Mouse (Mus musculus) natural killer cell, adult 2 months (primary cell): Measurements from ENCODE around the gene Ccdc106.
"Not testable (repeated sequence)": the region's sequence is repeated elsewhere in the genome, so short reads cannot be mapped to it uniquely, and the experiment has no call there.

ENCODE experiments used
- DNase-seq, 2 experiments: peaks; one replicate each; pipeline ENCODE4 v3.0.0; 2022; ENCODE audit warnings: low spot score in 2 of 2

The Ccdc106 gene

GRCm38 (mm10) chr7:5015118-5016001, 5.0 kb upstream of the Ccdc106 start, which contains the start of gene Gm44973:
Gene Gm44973 (plus strand): TSS chr7:5015496.
- peak; percentile 91 to 92 for DNase-seq

- DNase-seq = no peak
Observed at GRCm38 (mm10) chr7:5016057-5016456, 4.3 kb upstream of the Ccdc106 start.

GRCm38 (mm10) chr7:5016920-5017319, 3.4 kb upstream of the Ccdc106 start:
- DNase-seq = no peak

GRCm38 (mm10) chr7:5017352-5017751, 3.0 kb upstream of the Ccdc106 start:
- DNase-seq = peak in 1 of 2 experiments; percentile 38

- no peak for DNase-seq
Observed at GRCm38 (mm10) chr7:5017931-5018330, 2.4 kb upstream of the Ccdc106 start.

- DNase-seq = not testable (repeated sequence)
Observed at GRCm38 (mm10) chr7:5019576-5019975, 777 bp upstream of the Ccdc106 start.

GRCm38 (mm10) chr7:5020685-5021084, 332 bp downstream of the Ccdc106 start:
- no peak for DNase-seq

- no peak for DNase-seq
Observed at GRCm38 (mm10) chr7:5021197-5021596, 844 bp downstream of the Ccdc106 start.

GRCm38 (mm10) chr7:5029543-5029942, 9.2 kb downstream of the Ccdc106 start:
- DNase-seq = no peak

- DNase-seq = no peak
Observed at GRCm38 (mm10) chr7:5029946-5030345, 9.6 kb downstream of the Ccdc106 start.

- DNase-seq = no peak
Observed at GRCm38 (mm10) chr7:5030554-5031275, 10.4 kb downstream of the Ccdc106 start.

- DNase-seq = no peak
Observed at GRCm38 (mm10) chr7:5031496-5031895, 11.1 kb downstream of the Ccdc106 start.

GRCm38 (mm10) chr7:5033818-5034217, 13.5 kb downstream of the Ccdc106 start, which contains the start of gene 4632433K11Rik:
Gene 4632433K11Rik (plus strand): TSS chr7:5034118.
- no peak for DNase-seq

- no peak for DNase-seq
Observed at GRCm38 (mm10) chr7:5035628-5036027, 15.3 kb downstream of the Ccdc106 start.

GRCm38 (mm10) chr7:5036136-5036535, 15.8 kb downstream of the Ccdc106 start:
- no peak for DNase-seq

- no peak for DNase-seq
Observed at GRCm38 (mm10) chr7:5037026-5037425, 16.7 kb downstream of the Ccdc106 start.

GRCm38 (mm10) chr7:5037467-5037866, 17.1 kb downstream of the Ccdc106 start:
- no peak for DNase-seq

- peak; percentile 91 to 94 for DNase-seq
Observed at GRCm38 (mm10) chr7:5038109-5038732, 17.9 kb downstream of the Ccdc106 start, which contains the start of gene Zfp784. Gene Zfp784 (minus strand): TSS chr7:5038446.

GRCm38 (mm10) chr7:5038940-5039339, 18.6 kb downstream of the Ccdc106 start:
- no peak for DNase-seq

GRCm38 (mm10) chr7:5044981-5045380, 24.6 kb downstream of the Ccdc106 start:
- DNase-seq = no peak

- DNase-seq = no peak
Observed at GRCm38 (mm10) chr7:5046112-5046511, 25.8 kb downstream of the Ccdc106 start.

- DNase-seq = peak; percentile 31 to 49
Observed at GRCm38 (mm10) chr7:5047313-5047712, 27.0 kb downstream of the Ccdc106 start.
